Mouse (Mus musculus): ENCODE data around the gene Slc25a42. TPM values are rescaled to one million over a fixed set of nuclear protein-coding genes. Genes with fewer than 3 reads are reported as not detected.

Gene Slc25a42
- total RNA-seq, 2 experiments from 2014 or later = 124 to 184 TPM

DNA sequence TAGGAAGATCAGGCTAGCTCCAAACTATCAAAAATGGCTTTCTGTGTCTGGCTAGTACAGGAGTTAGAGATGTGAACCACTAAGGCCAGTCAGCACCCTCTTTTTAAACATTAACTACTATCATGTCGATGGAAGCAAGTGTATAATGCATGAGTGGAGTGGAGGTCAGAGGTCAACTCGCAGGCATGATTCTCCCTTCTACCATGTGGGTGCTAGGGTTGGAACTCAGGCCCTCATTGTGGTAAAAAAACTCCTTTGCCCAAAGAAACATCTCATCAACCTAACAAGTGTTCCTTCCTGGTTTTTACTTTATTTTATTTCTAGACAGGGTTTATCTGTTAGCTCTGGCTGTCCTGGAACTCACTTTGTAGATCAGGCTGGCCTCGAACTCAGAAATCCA, 41.4 kb downstream of the Slc25a42 start:
- no peak for DNase-seq

DNA sequence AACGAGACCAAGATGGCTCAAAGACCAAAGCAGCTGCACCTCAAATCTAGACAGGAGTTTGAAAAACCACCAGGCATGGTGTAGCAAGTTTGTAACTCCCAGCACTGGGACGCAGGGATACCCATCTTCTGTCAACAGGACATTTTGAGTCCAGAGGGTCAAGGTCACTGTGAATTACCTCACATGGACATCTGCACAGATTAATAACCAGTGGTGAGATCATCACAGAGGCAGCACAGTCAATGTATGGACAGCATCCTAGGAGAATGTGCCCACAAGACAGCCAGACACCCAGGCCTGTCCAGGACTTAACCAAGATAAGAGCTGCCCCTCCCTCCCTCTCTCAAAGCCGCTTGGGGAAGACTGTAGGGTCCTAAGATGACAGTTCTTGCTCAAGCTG, 42.0 kb downstream of the Slc25a42 start:
- no peak for DNase-seq

DNA sequence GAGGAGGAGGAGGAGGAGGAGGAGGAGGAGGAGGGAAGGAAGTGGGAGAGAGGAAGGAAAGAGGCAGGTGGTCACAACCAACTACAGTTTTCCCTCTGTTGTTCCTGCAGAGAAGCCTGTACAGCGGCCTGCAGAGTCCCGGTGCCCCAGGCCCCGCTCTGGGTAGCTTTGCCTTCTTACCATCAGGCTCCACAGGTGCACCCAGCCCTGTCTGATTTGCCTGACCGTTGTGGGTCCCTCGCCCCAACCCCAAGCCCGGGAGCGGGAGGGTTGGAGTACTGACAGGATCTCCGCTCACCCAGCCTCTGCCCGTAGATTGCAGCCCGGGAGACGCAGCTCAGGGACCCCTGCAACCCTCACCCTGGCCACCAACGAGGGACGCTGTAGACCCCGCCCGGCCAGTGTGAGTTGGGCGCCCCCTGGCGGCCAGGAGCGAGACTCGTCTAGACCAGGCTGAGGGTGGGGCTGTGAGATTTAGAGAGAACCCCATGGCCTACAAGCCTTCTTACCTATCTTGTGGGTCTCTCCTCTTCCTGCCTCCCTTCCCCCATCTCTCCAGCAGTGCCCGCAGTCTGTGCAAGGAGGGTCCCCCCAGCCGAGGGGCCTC, 45.5 kb downstream of the Slc25a42 start:
- DNase-seq = peak; percentile 84

DNA sequence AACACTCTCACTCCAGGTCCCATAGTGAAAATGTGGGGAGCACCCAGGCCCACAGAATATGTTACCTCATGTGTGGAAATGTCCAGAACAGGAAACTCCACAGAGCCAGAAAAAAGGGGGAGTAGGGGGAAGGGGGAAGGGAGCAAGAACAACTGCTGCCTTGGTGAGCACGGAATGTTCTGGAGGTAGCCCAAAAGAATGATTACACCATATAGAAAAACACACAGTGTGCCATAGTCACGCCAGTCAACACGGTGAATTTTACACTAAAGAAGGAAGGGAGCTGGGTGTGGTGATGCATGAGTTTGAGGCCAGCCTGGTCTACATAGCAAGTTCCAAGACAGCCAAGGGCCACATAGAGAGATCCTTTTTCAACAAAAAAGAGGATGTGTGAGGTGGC, 48.8 kb downstream of the Slc25a42 start:
- DNase-seq = no peak

DNA sequence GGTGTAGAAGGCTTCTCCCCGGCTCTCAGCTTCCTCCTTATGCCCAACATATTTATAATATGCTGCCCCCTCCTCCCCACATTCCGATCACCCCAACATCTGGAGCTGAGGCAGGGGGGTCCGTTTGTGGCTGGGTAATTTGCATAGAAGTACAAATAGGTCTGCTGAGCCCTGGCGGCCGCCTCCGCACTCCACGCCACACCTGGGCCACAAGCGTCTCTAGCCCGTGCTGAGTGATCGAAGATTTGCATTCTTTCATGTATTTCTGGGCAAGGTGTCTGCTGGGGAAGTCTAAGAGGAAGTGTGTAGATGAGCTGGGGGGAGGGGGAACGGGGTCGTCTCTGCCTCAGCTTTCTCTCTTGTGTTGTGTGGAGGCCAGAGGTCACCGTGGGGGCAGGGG, 52.1 kb downstream of the Slc25a42 start:
- no peak for DNase-seq

DNA sequence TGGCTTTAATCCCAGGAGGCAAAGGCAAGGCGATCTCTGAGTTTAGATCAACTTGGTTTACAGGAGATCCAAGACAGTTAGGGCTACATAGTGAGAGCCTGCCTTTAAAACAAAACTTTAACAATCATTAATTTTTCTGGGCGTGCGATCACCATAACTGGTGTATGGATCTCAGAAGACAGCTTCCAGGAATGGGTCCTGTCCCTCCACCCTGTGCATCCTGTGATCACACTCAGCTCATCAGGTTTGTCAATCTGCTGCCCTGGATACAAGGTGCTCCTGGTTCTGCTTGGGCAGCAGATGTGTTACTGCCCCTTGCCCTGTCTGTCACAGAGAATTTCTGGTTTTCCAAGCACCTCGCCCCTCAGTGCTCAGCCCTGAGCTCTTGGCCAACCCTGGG, 52.9 kb downstream of the Slc25a42 start:
- no peak for DNase-seq

DNA sequence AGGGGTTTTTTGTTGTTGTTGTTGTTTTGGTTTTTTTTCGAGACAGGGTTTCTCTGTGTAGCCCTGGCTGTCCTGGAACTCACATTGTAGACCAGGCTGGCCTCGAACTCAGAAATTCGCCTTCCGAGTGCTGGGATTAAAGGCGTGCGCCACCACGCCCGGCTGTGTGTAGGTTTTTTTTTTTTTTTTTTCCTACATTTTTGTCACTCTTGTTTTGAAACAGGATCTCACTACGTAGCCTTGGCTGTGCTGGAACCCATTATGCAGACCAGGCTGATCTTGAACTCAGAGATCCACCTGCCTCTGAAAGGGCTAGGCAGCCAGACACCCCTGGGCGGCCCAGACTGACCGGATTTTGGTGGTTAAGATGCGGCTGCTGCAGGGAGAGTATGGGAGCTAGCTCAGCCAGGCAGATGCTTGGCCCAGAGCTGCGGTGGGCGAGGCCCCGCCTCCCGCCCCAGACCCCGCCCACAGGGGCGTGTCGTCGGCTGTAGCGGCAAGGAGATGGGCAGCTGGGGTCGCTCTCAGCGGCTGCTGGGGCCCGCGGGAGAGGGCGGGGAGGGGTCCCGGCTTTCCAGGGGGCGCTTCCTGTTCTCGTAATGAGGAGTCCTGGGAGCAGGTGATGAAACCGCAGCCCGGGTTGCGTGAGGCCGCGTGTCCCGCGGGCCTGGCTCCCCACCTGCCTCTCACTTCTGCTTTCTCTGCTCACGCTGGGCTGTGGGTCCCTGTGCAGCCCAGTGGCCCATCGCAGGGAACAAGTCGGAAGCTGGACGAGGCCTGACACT, 53.8 kb downstream of the Slc25a42 start:
- peak; percentile 85 for DNase-seq

DNA sequence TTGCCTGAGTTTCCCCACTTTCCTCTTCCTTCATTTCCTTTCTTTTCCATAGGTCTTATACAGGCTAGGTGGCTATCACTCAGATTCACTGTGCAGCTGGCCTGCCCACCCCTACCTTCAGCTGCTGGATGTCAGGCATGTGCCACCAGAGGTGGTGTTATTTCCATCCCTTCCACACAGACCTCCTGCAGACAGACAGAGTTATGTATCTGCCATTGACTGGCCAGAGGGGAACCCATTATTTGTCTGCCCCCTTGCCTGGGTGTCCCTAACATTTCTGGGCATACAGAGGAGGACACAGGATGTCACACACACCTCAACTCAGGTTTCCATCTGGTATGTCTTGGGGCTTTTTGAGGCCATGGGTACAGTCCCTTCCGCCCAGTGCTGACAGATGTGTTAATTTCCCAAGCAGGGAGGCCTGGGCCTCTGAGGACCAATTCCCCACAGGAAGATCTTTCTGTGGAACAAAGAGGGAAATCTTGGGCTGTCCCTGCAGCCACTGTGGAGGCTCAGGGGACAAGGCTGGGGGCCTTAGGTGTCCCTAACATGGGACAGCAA, 54.8 kb downstream of the Slc25a42 start:
- no peak for DNase-seq

DNA sequence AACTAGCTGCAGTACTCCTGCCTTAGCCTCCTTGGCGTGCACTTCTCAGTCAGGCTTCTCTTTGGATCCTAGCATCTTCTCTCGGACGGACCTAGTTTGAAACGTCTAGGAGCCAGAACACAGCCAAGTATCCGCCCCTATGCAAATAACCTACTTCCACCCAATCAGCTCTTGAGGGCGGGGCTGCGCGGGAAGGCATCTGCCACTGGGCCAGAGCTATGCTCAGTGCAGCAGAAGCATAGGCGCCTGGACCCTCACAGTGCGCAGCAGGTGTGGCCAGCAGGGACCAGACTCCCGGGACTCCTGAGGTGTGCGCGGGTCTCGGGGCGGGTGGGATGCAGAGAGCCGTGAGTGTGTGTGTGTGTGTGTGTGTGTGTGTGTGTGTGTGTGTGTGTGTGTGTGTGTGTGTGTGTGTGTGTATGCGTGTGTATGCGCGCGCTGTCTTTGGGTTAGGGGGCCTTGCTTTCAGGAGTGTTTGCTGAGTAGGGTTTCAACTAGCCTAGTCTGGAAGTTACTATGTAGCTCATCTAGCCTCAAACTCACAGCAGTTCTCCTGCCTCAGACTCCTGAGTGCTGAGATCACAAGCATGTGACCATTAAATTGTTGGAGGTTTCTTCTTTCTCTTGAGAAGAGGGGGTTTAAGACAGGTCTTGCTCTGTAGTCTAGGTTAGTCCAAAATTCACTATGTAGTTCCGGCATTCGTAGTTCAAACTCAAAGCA, 59.4 kb downstream of the Slc25a42 start:
- peak; percentile 86 for DNase-seq

DNA sequence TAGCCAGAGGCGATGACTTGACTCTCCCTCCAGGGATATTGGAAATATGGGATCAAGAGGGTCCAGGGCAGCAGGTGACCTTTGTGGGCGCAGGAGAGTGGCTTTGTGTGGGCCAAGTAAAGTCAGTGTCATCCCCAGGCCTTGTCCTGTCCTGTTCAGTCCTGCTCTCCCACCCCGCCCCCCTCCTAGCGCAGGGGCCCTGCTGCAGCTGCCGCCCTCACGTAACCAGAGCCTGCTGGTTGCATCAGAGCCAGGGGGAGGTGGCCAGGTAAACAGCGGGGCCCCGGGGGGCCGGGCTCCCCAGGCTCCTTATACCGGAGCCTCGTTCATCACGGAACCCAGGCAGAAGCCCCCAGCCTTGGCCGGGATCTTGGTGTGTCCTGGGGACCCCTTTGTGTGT, 61.9 kb downstream of the Slc25a42 start:
- DNase-seq = no peak

DNA sequence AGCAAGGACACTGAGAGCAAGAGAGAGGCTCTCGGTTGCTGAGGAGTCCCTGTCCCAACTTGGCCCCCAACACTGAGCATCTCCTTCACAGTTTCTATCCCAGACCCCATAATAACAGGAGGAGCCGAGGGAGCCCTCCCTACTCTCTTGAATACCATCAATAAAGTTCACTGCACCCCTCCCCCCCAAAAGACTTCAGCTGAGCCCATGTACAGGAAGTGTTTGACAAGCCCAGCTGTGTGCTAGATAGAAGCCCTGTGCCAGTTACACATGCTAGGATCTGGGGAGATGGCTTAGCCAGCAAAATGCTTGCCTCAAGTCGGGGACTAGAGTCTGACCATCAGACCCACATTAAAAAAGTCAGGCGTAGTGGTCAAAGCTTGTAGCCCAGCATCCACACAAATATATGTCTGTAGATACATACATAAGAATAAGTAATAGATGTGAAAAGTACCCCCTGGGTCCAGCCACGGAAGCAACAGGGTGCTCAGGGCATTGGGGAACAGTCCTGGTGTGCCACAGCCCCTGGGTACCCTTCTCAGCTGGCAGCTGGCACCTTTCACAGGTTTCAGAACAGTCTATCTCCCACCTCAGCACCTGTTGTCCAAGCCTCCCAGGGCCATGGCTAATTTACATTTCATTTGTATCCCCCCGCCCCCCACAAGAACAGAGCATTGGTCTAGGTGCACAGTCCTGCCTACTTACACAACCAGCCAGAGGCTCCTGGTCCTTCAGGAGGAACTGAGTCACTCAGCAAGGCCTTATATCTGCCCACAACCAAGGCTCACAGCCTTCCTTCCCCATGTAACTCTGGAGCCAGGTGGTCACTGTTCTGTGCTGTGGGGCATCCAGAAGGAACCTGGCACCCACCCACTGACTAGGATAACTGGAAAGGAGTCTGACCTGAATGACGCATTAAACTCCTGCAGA, 64.2 kb downstream of the Slc25a42 start:
- DNase-seq = no peak

DNA sequence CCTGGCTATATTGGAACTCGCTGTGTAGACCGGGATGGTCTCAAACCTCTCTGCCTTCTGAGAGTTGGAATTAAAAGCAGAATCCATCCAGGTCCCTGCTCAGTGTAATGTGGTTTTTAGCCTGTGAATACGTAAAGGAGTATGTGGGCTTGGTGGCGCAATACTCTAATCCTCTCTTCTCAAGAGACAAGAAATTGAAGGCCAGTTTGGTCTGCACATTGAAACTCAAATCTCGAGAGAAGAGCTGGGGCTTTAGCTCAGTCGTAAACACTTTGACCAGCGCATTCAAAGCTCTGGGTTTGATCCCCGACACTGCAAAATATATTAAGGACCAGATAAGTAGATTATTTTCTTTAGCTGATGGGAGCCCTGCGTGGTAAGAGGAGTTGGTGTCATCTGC, 72.1 kb downstream of the Slc25a42 start:
- peak; percentile 10 for DNase-seq

DNA sequence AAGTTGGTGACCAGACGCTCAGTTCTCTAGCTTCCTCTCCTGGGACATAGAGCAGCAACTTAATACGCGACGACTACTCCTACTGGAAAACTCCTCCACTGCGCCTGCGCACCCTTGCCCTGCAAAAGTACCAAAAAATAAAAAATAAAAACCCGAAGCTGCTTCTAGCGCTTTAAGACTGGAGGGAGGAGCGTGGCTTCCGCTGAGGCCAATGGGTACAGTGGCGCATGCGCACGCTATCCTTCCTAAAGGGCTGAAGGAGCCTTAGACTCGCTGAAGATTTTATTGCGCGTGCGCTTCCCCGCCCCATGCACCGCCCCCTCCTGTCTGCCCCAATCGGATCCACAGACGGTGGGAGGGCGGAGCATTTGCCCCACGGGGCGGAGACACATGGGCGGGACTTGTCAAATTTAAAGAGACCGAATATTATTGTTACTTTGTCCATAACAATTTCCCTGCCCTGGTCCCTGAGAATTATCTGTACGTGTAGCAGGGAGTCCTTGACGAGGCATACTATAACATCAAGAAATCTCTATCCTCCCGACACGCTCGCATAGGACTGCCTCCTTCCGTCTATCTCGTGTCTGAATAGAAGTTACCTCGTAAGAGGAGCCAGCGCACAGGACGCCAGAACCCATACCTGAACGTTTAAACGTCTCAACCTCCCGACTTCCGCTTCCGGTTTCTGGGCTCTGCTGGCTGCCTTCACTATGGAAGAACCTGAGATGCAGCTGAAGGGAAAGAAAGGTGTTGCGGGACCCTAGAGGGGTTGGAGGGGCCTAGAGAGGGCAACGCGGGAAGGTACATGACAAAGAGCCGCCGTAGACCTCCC, 72.9 kb downstream of the Slc25a42 start, which contains the start of the genes Rfxank, Borcs8 and Mef2b:
Gene Rfxank, minus strand, starts transcription at position 129 of the 832 bp plus-strand sequence.
Gene Borcs8, plus strand, starts transcription at position 474 of the 832 bp plus-strand sequence.
Gene Mef2b, plus strand, starts transcription at position 686 of the 832 bp plus-strand sequence.
- peak; percentile 99 for DNase-seq

DNA sequence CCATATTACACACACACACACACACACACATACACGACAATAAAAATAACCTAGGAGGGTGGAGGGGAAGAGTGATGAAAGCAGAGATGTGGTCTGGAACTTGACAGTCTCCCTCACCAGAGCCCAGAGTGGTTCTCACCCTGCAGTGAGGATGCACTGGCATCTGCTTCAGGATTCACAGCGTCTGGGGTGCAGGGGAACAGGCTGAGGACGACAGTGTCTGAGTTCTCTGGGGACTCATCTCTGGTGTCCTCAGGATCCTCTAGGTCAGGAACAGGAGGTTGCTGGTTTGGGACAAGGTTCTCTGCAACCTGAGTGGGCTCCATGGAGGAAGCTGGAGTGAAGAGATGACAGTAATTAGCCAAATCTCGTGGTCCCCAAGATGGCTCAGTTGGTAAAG, 74.2 kb downstream of the Slc25a42 start:
- DNase-seq = no peak

DNA sequence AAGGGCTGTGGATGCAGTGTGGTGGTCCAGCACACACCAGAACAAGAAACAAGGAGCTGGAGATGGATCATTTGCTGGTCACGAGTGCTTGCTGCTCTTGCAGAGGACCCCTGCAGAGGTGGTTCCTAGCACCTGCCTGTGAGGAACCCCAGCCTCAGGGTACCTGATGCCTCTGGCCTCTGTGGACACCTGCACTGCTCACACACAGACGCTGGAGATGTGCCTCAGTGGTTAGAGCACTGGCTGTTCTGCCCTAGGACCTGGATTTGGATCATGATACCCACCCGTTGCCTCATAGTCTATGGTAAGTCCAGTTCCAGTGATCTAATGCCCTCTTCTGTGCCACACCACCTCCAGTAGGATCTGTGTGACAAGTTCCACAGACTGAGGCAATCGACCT, 75.5 kb downstream of the Slc25a42 start:
- no peak for DNase-seq

DNA sequence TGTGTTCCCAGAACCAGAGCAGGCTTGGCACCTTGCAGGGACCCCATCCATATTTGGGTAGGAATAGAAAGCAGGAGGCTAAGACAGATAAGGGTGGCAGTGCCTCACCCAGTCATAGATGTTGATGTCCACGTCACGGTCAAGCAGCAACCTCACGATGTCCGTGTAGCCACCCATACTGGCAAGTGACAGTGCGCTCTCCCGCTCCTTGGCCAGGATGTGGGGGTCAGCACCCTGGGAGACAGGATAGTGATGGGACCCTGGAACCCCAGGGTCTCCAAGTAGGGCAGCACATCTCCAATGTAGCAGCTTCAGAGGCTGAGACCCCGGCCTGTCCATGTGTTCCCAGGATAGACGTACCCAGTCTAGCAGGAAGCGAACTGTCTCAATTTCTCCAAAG, 77.2 kb downstream of the Slc25a42 start:
- DNase-seq = no peak
